Mouse (Mus musculus) c-Kit-positive CD71-positive TER-119-positive erythroid progenitor cells, embryonic 14.5 days (primary cell): ENCODE data around the gene Vmn2r68.

Source experiments
- DNase-seq: peaks from one replicate; pipeline ENCODE4 v3.0.0-alpha.2; 2013; ENCODE audit warnings: low spot score

The Vmn2r68 gene

DNA sequence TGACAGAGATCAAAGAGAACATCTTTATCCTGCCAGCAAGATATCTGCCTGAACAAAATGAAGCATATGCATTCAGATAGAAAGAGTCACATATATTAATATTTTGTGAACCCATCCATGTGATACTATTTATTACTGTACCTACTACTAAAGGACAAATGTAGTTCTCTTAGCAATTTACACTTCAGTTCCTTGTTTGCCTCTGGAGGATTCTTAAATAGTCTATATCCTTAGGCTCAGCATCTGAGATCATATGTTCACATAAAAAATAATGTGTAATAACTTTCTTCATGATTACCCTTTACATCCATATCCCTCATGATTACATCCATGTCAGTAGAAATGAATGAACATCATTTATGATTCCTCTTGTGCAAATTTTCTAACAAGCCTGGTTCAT is at the start of gene Vmn2r68:
TSS of gene Vmn2r68 (minus strand) at position 101 of the 400 bp plus-strand sequence.
- no peak for DNase-seq
